Mouse (Mus musculus): ENCODE measurements around the gene Krt33b.

DNA sequence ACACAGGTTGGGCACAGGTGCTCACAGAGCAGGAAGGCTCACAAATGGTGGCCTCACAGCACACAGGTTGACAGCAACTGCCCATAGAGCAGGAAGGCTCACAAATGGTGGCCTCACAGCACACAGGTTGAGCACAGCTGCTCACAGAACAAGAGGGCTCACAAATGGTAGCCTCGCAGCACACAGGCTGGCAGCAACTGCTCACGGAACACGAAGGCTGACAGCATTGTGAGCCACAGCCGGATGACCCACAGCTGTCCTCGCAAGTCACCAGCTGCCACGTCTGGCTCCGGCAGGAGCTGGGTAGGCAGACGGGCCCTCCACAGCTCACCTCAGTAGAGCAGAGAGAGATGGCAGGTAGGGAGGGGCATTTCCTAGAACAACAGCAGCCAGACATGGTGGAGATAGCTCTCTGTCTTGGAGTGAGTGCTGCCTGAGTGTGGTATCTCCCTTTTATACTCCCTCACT lies 43.5 kb downstream of the Krt33b start, which contains the start of gene Krtap16-1:
- no peak for TF ChIP-seq GATA1 (IDR thresholded peaks at IDR 0.05; ENCODE audit: borderline replicate concordance, low read length)
- TF ChIP-seq FLI1 (IDR thresholded peaks at IDR 0.05; ENCODE audit: low read length) = no peak

Data from megakaryocyte, embryonic 14.5 days (primary cell).